9 mouse cellular contexts compared by ENCODE assay signal in genomic region chr11:51534314-51534713, GRCm38 (mm10). TPM values are rescaled to one million over a fixed set of nuclear protein-coding genes. Genes with fewer than 3 reads are reported as not detected.
A peak's percentile ranks its signal among the peaks of the same experiment; 100 is the strongest.
DNase-seq lines count a peak whose midpoint lies in the region; ATAC-seq lines count a peak whose summit lies in the region.
"Had no signal": no experiment of that assay in that cellular context is flagged by ENCODE, and none has a peak within 500 bp of the region (broad histone marks: within the 10 kb centered on the region; RNA-seq: fewer than 3 reads in every experiment).

No protein-coding gene starts in this region.

- H3K4me3 ChIP-seq in intestine, embryonic 14.5 days (ENCODE audit: low read depth, low read length), result no peak overlapping the region
- no peak overlapping the region for H3K4me3 ChIP-seq in intestine, embryonic 15.5 days (replicated peaks)
- no peak overlapping the region for H3K4me3 ChIP-seq in forebrain, embryonic 16.5 days (replicated peaks; ENCODE audit: low read length)

- peaks cover 4% of the 10 kb centered on the region; the same call in 1 of the 2 replicates for H3K4me1 ChIP-seq in intestine, embryonic 14.5 days (replicated peaks; ENCODE audit: control insufficient read depth, insufficient read depth, low read length)
- H3K4me1 ChIP-seq in intestine, embryonic 15.5 days (replicated peaks), result 0 out of 2 replicates have a peak, but pooled peaks cover 3% of the 10 kb centered on the region
- no peaks in the 10 kb centered on the region for H3K4me1 ChIP-seq in forebrain, embryonic 16.5 days (replicated peaks; ENCODE audit: control insufficient read depth, insufficient read depth, low read length)

- 44% methylated on average over 2 of the region's 2 CpGs for WGBS in intestine, embryonic 14.5 days
- WGBS in intestine, embryonic 15.5 days, result 30% methylated on average over 2 of the region's 2 CpGs
- 30% methylated on average over 2 of the region's 2 CpGs for whole genome bisulfite sequencing in forebrain, embryonic 16.5 days

- no peak for ATAC-seq in intestine, embryonic 14.5 days (replicated peaks; ENCODE audit: low FRiP score, low TSS enrichment, low read depth)
- ATAC-seq in intestine, embryonic 15.5 days, result no peak
- ATAC-seq in forebrain, embryonic 16.5 days, result no peak

- H3K27me3 ChIP-seq in intestine, embryonic 14.5 days (replicated peaks; ENCODE audit: control insufficient read depth, insufficient read depth, low read length), result no peaks in the 10 kb centered on the region
- no peaks in the 10 kb centered on the region for H3K27me3 ChIP-seq in intestine, embryonic 15.5 days (replicated peaks)
- H3K27me3 ChIP-seq in forebrain, embryonic 16.5 days (replicated peaks; ENCODE audit: control insufficient read depth, insufficient read depth, low read length), result no peaks in the 10 kb centered on the region; the same call in 1 of the 2 replicates

- DNase-seq in intestine, embryonic 14.5 days (ENCODE audit: low spot score), result peak; percentile 76
- peak; percentile 23 to 55 for DNase-seq in CD8-positive naive resting alpha-beta T cell, adult 2 months (ENCODE audit: low read depth in 2 of 2, low spot score in 2 of 2)
- peak; percentile 81 for DNase-seq in ZHBTc4 (ENCODE audit: low read depth, low spot score)
- DNase-seq in embryo, embryonic 9.5 days (ENCODE audit: extremely low spot score), result peak; percentile 84
- DNase-seq in layer of hippocampus, postnatal 10 days (ENCODE audit: low spot score in 2 of 2), result peak; percentile 68 to 75
- DNase-seq in retina, postnatal 1 day, result peak; percentile 81

- H3K4me2 ChIP-seq in intestine, embryonic 14.5 days (ENCODE audit: low read length), result no peak overlapping the region
- H3K4me2 ChIP-seq in intestine, embryonic 15.5 days (replicated peaks), result no peak overlapping the region
- H3K4me2 ChIP-seq in forebrain, embryonic 16.5 days (ENCODE audit: low read length), result no peak overlapping the region

- no peaks in the 10 kb centered on the region for H3K9me3 ChIP-seq in intestine, embryonic 14.5 days (ENCODE audit: control insufficient read depth, low read length)
- H3K9me3 ChIP-seq in intestine, embryonic 15.5 days, result no peaks in the 10 kb centered on the region
- no peaks in the 10 kb centered on the region for H3K9me3 ChIP-seq in forebrain, embryonic 16.5 days (ENCODE audit: control insufficient read depth, low read length)

- H3K36me3 ChIP-seq in intestine, embryonic 14.5 days (ENCODE audit: control insufficient read depth, insufficient read depth, low read length), result no peaks in the 10 kb centered on the region
- no peaks in the 10 kb centered on the region for H3K36me3 ChIP-seq in intestine, embryonic 15.5 days
- H3K36me3 ChIP-seq in forebrain, embryonic 16.5 days (ENCODE audit: control insufficient read depth, insufficient read depth), result no peaks in the 10 kb centered on the region

- no peak overlapping the region for H3K27ac ChIP-seq in intestine, embryonic 14.5 days (ENCODE audit: low read depth)
- no peak overlapping the region for H3K27ac ChIP-seq in intestine, embryonic 15.5 days
- H3K27ac ChIP-seq in forebrain, embryonic 16.5 days (ENCODE audit: low read length), result no peak overlapping the region
- H3K27ac ChIP-seq: macrophage had no signal

- H3K9ac ChIP-seq in intestine, embryonic 14.5 days (ENCODE audit: low read length), result no peak overlapping the region
- H3K9ac ChIP-seq in intestine, embryonic 15.5 days, result no peak overlapping the region
- no peak overlapping the region for H3K9ac ChIP-seq in forebrain, embryonic 16.5 days (replicated peaks; ENCODE audit: low read depth, low read length)

RNA-seq across cellular contexts. Expression of gene Phykpl, which starts 50.2 kb away (rescaled TPM):
- polyA plus RNA-seq in intestine, embryonic 14.5 days (2014; fragmentation: Nextera tagmentation; extraction: Ambion mirVana), result 21.5 and 22.8 TPM in 2 replicates
- polyA plus RNA-seq in intestine, embryonic 15.5 days (2015; fragmentation: Nextera tagmentation; extraction: Ambion mirVana), result 18.5 and 21.1 TPM in 2 replicates
- total RNA-seq in layer of hippocampus, postnatal 10 days (2021), result 10 to 100 TPM in 1 of 2 experiments, 1 to 10 TPM in 1; 8.3 to 10.3 TPM
- polyA plus RNA-seq in forebrain, embryonic 16.5 days (2015; fragmentation: Nextera tagmentation; extraction: Ambion mirVana), result 11.8 and 13.2 TPM in 2 replicates
